Mouse (Mus musculus) MEL (cell line): ENCODE data around the gene Zfp609. TPM values are rescaled to one million over a fixed set of nuclear protein-coding genes. Genes with fewer than 3 reads are reported as not detected.
"Not testable (repeated sequence)": the region's sequence is repeated elsewhere in the genome, so short reads cannot be mapped to it uniquely, and the experiment has no call there.

ENCODE experiments used
- DNase-seq: peaks from one replicate; pipeline ENCODE4 v3.0.0; 2011; ENCODE audit warnings: low read depth, low spot score
- H3K27ac ChIP-seq: 2 replicates; pipeline ENCODE4 v1.5.1; 2012; ENCODE audit warnings: low read depth, mild to moderate bottlenecking, control low read depth, low read length, moderate library complexity; ENCODE audit not compliant: control insufficient read depth
- H3K27me3 ChIP-seq, 2 experiments: fragments of 150-350 bp in 1 of 2; sonication (generic) in 1 of 2; 2 replicates each; pipeline ENCODE4 v1.6.1; 2012; ENCODE audit warnings: low read length in 2 of 2, mild to moderate bottlenecking in 2 of 2, improper control_type of control experiment in 1 of 2, moderate library complexity in 1 of 2; ENCODE audit not compliant: insufficient read depth in 2 of 2, control insufficient read depth in 1 of 2
- H3K36me3 ChIP-seq, 2 experiments: 2 replicates each; pipeline ENCODE4 v1.6.1; 2012 to 2014; ENCODE audit warnings: low read length in 2 of 2, improper control_type of control experiment in 1 of 2, inconsistent platforms in 1 of 2, mild to moderate bottlenecking in 1 of 2; ENCODE audit not compliant: insufficient read depth in 2 of 2, control insufficient read depth in 1 of 2
- H3K4me1 ChIP-seq, 2 experiments: fragments of 150-350 bp in 1 of 2; sonication (generic) in 1 of 2; 2 replicates each; pipeline ENCODE4 v1.6.1; 2012; ENCODE audit warnings: low read length in 2 of 2, improper control_type of control experiment in 1 of 2, mild to moderate bottlenecking in 1 of 2; ENCODE audit not compliant: insufficient read depth in 2 of 2, control insufficient read depth in 1 of 2
- H3K4me3 ChIP-seq, 2 experiments: fragments of 150-350 bp in 1 of 2; sonication (generic) in 1 of 2; 2 replicates each; pipeline ENCODE4 v1.5.1; 2012; ENCODE audit warnings: low read depth in 2 of 2, low read length in 2 of 2, mild to moderate bottlenecking in 2 of 2, moderate library complexity in 2 of 2, control low read depth in 1 of 2, improper control_type of control experiment in 1 of 2; ENCODE audit not compliant: control insufficient read depth in 1 of 2, insufficient read depth in 1 of 2
- H3K79me2 ChIP-seq: 2 replicates; pipeline ENCODE4 v1.6.1; 2012; ENCODE audit warnings: mild to moderate bottlenecking, low read length, moderate library complexity; ENCODE audit not compliant: control insufficient read depth, poor library complexity, insufficient read depth
- H3K9ac ChIP-seq: 2 replicates; pipeline ENCODE4 v1.6.1; 2012; ENCODE audit warnings: low read depth, mild to moderate bottlenecking, control low read depth, low read length, moderate library complexity; ENCODE audit not compliant: control insufficient read depth, poor library complexity, severe bottlenecking
- H3K9me3 ChIP-seq: fragments of 150-350 bp; sonication (generic); replicated peaks from 2 replicates; pipeline ENCODE4 v1.6.1; 2012; ENCODE audit warnings: mild to moderate bottlenecking, low read length, improper control_type of control experiment, moderate library complexity; ENCODE audit not compliant: insufficient read depth
- ELF1 ChIP-seq: IDR thresholded peaks from 2 replicates; pipeline ENCODE4 v1.6.1; 2014; ENCODE audit warnings: low read depth, mild to moderate bottlenecking, inconsistent platforms, low read length, improper control_type of control experiment, moderate library complexity
- EP300 ChIP-seq, 2 experiments: IDR thresholded peaks; 2 replicates each; pipeline ENCODE4 v1.6.1; 2011; ENCODE audit warnings: improper control_type of control experiment in 2 of 2, low read length in 2 of 2, low read depth in 1 of 2, mild to moderate bottlenecking in 1 of 2
- ETS1 ChIP-seq: IDR thresholded peaks from 2 replicates; pipeline ENCODE4 v1.6.1; 2012; ENCODE audit warnings: low read depth, mild to moderate bottlenecking, inconsistent platforms, low read length, improper control_type of control experiment, moderate library complexity
- GATA1 ChIP-seq: IDR thresholded peaks from 2 replicates; pipeline ENCODE4 v1.6.1; 2011; ENCODE audit warnings: low read depth, low read length, improper control_type of control experiment
- JUND ChIP-seq: IDR thresholded peaks from 2 replicates; pipeline ENCODE4 v1.6.1; 2011; ENCODE audit warnings: low read depth, mild to moderate bottlenecking, improper control_type of control experiment, low read length
- MEF2A ChIP-seq: IDR thresholded peaks from 2 replicates; pipeline ENCODE4 v1.6.1; 2014; ENCODE audit warnings: low read depth, mild to moderate bottlenecking, inconsistent platforms, low read length, improper control_type of control experiment; ENCODE audit not compliant: poor library complexity, insufficient replicate concordance, severe bottlenecking; ENCODE audit errors: extremely low read depth
- RCOR1 ChIP-seq: IDR thresholded peaks from 2 replicates; pipeline ENCODE4 v1.6.1; 2012; ENCODE audit warnings: low read depth, mild to moderate bottlenecking, inconsistent platforms, low read length, improper control_type of control experiment
- SIN3A ChIP-seq: IDR thresholded peaks from 2 replicates; pipeline ENCODE4 v1.6.1; 2012; ENCODE audit warnings: low read length, improper control_type of control experiment, inconsistent platforms
- TAL1 ChIP-seq: IDR thresholded peaks from 2 replicates; pipeline ENCODE4 v1.6.1; 2012; ENCODE audit warnings: mild to moderate bottlenecking, inconsistent platforms, low read length, moderate library complexity, mixed read lengths
- TCF12 ChIP-seq: IDR thresholded peaks from 2 replicates; pipeline ENCODE4 v1.6.1; 2014; ENCODE audit warnings: low read depth, mild to moderate bottlenecking, inconsistent platforms, low read length, improper control_type of control experiment, moderate library complexity
- UBTF ChIP-seq: IDR thresholded peaks from 2 replicates; pipeline ENCODE4 v1.6.1; 2012; ENCODE audit warnings: low read depth, mild to moderate bottlenecking, inconsistent platforms, low read length, improper control_type of control experiment, moderate library complexity, borderline replicate concordance; ENCODE audit not compliant: insufficient read depth
- ZKSCAN1 ChIP-seq: IDR thresholded peaks from 2 replicates; pipeline ENCODE4 v1.6.1; 2012; ENCODE audit warnings: low read depth, mild to moderate bottlenecking, inconsistent platforms, low read length, improper control_type of control experiment, moderate library complexity
- ZMIZ1 ChIP-seq: IDR thresholded peaks from 2 replicates; pipeline ENCODE4 v1.6.1; 2012; ENCODE audit warnings: low read depth, mild to moderate bottlenecking, inconsistent platforms, low read length, improper control_type of control experiment, moderate library complexity
- ZNF384 ChIP-seq: IDR thresholded peaks from 2 replicates; pipeline ENCODE4 v1.6.1; 2012; ENCODE audit warnings: low read depth, mild to moderate bottlenecking, inconsistent platforms, low read length, improper control_type of control experiment
- polyA plus RNA-seq, 2 experiments: library from polyadenylated mRNA; stranded (reverse) in 1 of 2; unstranded in 1 of 2; fragments of >175 nt in 1 of 2; fragments of >200 nt in 1 of 2; gene quantifications; 2 replicates each; pipeline versions ENCODE4 v1.2.1 to v1.2.4; 2012; ENCODE audit warnings: low replicate concordance in 2 of 2, low read depth in 1 of 2; ENCODE audit not compliant: insufficient read length in 2 of 2, insufficient read depth in 1 of 2, missing spikeins in 1 of 2
- total RNA-seq: library from RNA; depleted of rRNA; stranded (reverse); fragments of 300-350 nt; gene quantifications from 2 replicates; pipeline ENCODE4 v1.2.3, GENCODE M21; 2012

Zfp609 gene
- total and polyA plus RNA-seq, 3 experiments: 2.9 to 26.5 TPM; not detected in 1

GRCm38 (mm10) chr9:65785772-65786368 is 41.5 kb downstream of the Zfp609 start:
- peaks cover 21% of the 10 kb centered on the region for H3K79me2 ChIP-seq
- no peak overlapping the region for H3K4me3 ChIP-seq
- no peak overlapping the region for H3K9ac ChIP-seq
- peaks cover 16 to 21% of the 10 kb centered on the region in 2 experiments for H3K4me1 ChIP-seq
- TF ChIP-seq JUND (no peak), ZMIZ1 (0 out of 2 replicates have a peak, but pooled peaks have one; percentile 44), ETS1 (peak; percentile 36; the same call in 1 of the 2 replicates), ELF1 (no peak), TCF12 (peak; percentile 86), EP300 (IDR thresholded peaks at IDR 0.05; ENCODE audit: low read depth in 1 of 2, low read length in 2 of 2) (peak; percentile 71 to 82), MEF2A (no peak), ZKSCAN1 (no peak), GATA1 (peak; percentile 81), TAL1 (peak; percentile 53), UBTF (no peak), RCOR1 (peak; percentile 54), SIN3A (peak; percentile 13; the same call in 1 of the 2 replicates)
- H3K27ac ChIP-seq: peak overlapping the region; percentile 52
- peak; percentile 65 for DNase-seq
- H3K36me3 ChIP-seq: peaks cover 0 to 31% of the 10 kb centered on the region in 2 experiments; a peak in 2 of 4 replicates
- no peaks in the 10 kb centered on the region for H3K9me3 ChIP-seq
- H3K27me3 ChIP-seq: no peaks in the 10 kb centered on the region

- TF ChIP-seq ZNF384: 0 out of 2 replicates have a peak, but pooled peaks have one; percentile 49
- not testable (repeated sequence) for H3K27me3 ChIP-seq, H3K9ac ChIP-seq, H3K4me3 ChIP-seq, H3K27ac ChIP-seq, H3K36me3 ChIP-seq, H3K9me3 ChIP-seq, H3K4me1 ChIP-seq, DNase-seq
- peaks cover 25% of the 10 kb centered on the region for H3K79me2 ChIP-seq
Measured at GRCm38 (mm10) chr9:65779619-65780018, 47.7 kb downstream of the Zfp609 start.
